Mouse (Mus musculus) Patski (cell line): ENCODE results near the gene Rps11. TPM values are rescaled to one million over a fixed set of nuclear protein-coding genes. Genes with fewer than 3 reads are reported as not detected.

Experiments used
- ATAC-seq: fragments of 100-300 bp; one replicate; pipeline ENCODE4 v1.8.0; 2021
- CTCF ChIA-PET: fragments of 350-600 bp; sonication (Branson Sonifier 250); formaldehyde crosslinking; loops from one replicate; lab custom pipeline; 2022; ENCODE audit warnings: inconsistent platforms; lab: Charles Lee
- POLR2A ChIA-PET: fragments of 350-600 bp; sonication (Branson Sonifier 250); formaldehyde crosslinking; loops from one replicate; lab custom pipeline; 2022; ENCODE audit warnings: antibody characterized with exemption, inconsistent platforms; lab: Charles Lee
- DNase-seq: peaks from one replicate; pipeline ENCODE4 v3.0.0-alpha.2; 2011; ENCODE audit warnings: low read depth, low spot score
- H3K27me3 ChIP-seq: fragments of 371-371 bp; one replicate; pipeline ENCODE4 v1.5.1; 2021
- CTCF ChIP-seq: fragments of 100-300 bp; IDR thresholded peaks from one replicate; pipeline ENCODE4 v1.5.1; 2021
- in situ Hi-C: fragments of 300-500 bp; cut with MboI; formaldehyde crosslinking; loops from 3 replicates; pipeline ENCODE4 v1.11.1; 2018; ENCODE audit warnings: low pct_unique_long_range_greater_than_20kb, mixed read lengths
- polyA plus RNA-seq: library from polyadenylated mRNA; unstranded; gene quantifications from one replicate; pipeline ENCODE4 v1.2.3, GENCODE M21; 2021

Rps11 gene
- polyA plus RNA-seq, 1 experiment from 2014 or later: 920 TPM

DNA sequence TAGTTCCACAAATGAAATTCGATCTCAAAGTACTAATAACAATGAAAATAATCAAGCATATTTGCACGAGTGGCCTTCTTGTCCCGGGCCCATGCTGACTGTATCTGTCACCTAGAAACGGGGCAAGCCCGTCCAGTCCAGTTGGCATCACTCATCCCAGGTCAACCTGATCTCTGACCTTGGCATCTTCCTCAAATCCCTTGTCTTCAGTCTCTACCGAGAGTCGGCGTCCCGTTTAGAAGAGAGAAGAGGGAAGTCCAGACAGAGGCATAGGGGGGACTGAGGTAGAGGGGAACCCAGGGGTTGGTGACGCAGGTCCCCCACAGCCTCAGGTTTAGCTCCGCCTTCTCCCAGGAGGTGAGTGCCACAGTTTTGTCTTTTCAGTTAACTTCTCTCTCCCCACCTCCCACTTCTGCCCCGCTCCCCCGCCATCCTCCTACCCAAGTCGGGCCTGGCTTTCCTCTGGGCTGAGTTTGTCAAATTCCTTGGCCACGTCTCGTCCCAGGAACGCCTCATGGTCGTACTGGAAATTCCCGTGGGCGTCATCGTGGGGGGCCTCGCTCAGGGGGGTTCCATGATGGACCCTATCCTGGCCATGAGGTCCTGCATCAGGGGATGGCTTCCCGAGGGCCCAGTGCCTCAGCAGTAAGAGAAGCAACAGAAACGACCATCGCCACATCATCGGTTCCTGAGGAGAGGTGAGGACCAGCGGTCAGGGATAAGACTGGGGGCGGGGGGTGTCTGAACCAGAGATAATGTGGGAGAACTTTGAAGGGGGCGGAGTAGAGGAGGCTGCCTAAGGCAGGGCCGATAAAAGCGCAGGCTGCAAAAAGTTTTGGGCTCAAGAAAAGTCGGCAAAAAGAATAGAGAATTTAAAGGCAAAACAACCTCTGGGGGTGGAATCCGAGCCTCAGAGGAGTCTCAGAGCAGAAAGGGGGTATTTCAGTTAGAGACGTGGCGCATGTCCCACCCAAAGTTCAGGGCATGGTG lies 32.9 kb downstream of the Rps11 start:
- no peaks in the 10 kb centered on the region for H3K27me3 ChIP-seq
- ChIA-PET POLR2A (no interaction called here), CTCF (interaction anchor here (1.2 kb wide), 1 partner anchor 23 kb away, joined by 5 read pairs; no protein-coding TSS in a partner anchor)
- ATAC-seq (no peak), DNase-seq (no peak)
- in situ Hi-C loops: no loop called here
- TF ChIP-seq CTCF: no peak

DNA sequence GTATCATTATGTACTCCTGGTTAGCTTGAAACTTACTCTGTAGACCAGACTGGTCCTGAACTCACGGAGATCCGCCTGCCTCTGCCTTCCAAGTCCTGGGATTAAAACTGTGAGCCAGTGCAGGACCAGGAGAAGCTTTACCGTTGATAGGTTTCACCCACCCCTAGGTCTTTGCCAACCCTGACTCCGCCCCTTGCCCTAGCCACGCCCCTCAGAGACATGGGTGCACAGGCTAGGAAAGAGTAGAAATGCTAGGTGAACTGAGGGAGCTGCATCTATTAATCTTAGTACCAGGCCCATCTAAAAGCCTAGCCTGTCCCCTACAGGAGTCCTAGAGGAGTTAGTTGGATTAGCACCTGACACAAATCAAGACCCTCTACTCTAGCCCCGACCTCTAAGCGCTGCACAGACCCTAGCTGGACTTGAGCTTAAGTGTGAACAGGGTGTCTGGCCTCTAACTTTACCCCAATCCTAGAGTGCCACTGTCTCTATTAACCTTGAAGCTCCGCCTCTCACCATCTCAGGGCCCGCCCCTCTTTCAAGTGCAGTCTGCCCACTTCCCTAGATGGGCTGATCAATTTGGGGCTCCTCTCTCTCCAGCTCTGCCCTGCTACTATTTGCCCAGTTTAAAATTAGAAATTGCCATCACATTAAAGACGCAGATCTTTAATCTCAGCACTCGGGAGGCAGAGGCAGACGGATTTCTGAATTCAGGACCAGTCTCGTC lies 33.8 kb downstream of the Rps11 start:
- ChIA-PET CTCF (no interaction called here), POLR2A (no interaction called here)
- TF ChIP-seq CTCF: no peak
- in situ Hi-C loops: no loop called here
- ATAC-seq (no peak), DNase-seq (no peak)
- no peaks in the 10 kb centered on the region for H3K27me3 ChIP-seq

DNA sequence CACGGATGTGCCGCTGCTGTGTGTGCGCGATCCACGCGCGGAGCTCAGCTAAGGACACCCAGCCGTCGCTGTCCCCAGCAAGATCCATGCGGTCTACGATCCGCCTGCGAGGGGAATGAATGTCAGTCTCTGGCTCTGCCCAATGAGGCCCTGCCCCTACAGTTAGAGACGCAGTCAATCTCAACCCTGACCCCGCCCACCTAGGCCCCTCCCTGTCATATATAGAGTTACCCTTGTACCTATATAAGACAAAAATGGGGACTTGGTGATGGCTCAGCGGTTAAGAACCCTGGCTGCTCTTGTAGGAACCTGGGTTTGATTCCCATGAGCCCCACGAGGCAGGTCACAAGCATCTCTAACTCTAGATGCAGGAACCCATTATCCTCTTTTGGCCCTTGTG lies 35.6 kb downstream of the Rps11 start:
- ChIA-PET CTCF (no interaction called here), POLR2A (no interaction called here)
- ATAC-seq (no peak), DNase-seq (no peak)
- no peak for TF ChIP-seq CTCF
- no peaks in the 10 kb centered on the region for H3K27me3 ChIP-seq
- in situ Hi-C loops: loop anchor here (5.0 kb wide), 1 partner anchor 34 kb away; the partner anchor contains the start of gene Rps11

DNA sequence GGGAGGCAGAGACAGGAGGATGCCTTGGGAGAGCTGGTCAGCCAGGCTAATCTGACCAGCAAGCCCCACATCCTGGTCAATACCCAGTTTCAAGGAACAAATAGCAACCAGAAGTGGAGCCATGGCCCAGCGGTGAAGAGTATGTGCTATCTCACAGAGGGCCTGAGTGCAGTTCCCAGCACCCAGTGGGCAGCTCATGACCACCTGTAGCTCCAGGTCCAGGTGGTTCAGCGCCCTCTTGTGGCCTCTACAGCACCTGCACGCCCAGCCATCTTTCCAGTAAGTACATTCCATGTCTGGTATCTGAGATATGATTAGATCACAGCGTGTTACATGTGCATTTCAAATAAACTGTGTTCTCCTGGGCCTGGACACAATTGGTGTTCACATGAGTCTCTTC lies 38.2 kb downstream of the Rps11 start:
- DNase-seq (no peak), ATAC-seq (no peak)
- in situ Hi-C loops: loop anchor here (5.0 kb wide), 1 partner anchor 36 kb away; the partner anchor contains the start of gene Rps11
- POLR2A ChIA-PET: no interaction called here
- no peaks in the 10 kb centered on the region for H3K27me3 ChIP-seq
- TF ChIP-seq CTCF: no peak
- CTCF ChIA-PET: no interaction called here

DNA sequence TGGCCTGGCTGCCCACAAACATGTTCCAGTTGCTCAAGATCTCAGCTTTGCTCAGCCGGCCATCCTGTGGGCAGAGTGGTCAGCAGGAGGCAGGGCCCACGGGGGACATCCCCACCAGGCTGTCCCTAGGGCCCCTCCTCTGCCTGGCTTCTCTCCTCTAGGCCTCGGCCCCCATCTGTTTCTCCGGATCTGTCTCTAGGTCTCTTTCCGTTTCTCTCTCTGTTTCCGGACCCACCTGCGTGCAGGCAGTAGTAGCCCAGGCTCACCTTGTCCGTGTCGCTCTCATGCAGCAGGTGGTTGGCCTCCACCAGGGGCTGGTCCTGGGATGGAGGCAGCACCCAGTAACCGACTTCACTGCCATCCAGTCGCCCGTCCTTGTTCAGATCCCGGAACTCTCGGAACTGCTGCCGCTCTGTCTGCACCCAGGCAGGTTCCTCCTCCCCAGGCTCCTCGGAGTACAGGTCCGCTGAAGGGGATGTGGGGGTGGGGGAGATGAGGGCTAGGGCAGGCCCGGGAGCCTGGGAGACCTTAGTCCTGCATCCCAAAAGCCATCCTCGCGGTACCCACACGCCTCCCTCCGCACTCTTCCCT lies 40.8 kb downstream of the Rps11 start:
- no peak for TF ChIP-seq CTCF
- ChIA-PET CTCF (interaction anchor here (1.3 kb wide), 1 partner anchor 14 kb away, joined by 3 read pairs; no protein-coding TSS in a partner anchor), POLR2A (no interaction called here)
- DNase-seq (no peak), ATAC-seq (no peak)
- in situ Hi-C loops: no loop called here
- H3K27me3 ChIP-seq: no peaks in the 10 kb centered on the region

DNA sequence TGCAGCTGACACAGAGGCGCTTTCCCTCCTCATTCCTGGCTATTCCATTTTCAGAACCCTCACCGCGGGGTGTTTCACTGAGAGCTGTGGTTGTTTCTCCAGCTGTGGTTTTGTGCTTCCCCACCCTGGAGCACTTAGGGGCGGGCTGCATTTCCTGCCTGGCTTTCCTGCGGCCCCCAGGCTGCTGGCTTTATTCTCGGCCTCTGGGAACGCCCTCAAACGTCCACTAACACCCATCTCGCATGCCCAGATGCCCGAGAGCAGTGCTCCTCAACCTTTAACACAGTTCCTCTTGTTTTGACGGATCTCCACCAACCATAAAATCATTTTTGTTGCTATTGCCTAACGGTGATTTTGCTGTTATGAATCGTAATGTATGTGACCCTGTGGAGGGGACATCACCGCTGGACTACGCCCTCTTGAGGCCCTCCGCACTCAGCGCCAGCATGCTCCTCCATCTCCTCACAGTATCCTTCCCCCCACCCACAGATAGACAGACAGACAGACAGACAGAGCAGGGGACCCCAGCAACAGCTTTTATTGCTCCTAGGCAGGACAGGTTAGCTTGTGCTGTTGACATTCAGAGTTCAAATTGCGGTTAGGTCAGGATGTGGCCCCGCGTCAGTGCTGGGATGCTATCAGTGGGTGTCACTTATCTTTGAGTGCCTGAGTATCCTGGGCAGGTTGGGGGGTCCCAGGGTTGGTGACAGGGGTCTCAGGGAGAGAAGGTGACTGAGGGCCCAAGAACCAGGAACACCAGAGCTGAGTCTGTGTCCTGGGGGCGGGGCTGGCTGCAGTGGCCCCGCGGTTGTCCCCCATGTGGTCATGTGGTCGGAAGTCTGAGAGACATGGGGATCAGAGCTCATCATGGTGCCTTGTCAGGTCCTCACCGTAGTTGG lies 41.6 kb downstream of the Rps11 start:
- POLR2A ChIA-PET: no interaction called here
- in situ Hi-C loops: no loop called here

DNA sequence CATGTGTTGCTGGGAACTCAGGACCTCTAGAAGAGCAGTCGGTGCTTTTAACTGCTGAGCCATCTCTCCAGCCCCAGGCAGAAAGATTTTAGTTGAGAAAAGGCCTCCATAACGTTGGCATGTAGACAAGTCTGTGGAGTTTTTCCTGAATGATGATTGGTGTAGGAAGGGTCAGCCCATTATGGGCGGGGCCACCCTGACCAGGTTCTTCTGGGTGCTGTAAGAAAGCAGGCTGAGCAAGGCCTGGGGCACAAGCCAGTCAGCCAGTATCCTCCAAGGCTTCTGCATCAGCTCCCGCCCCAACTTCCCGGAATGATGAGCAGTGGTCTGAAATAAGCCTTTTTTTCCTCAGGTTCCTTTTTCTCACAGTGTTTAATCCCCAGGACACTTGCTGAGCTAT lies 43.2 kb downstream of the Rps11 start:
- no peaks in the 10 kb centered on the region for H3K27me3 ChIP-seq
- CTCF ChIA-PET: interaction anchor here (1.1 to 1.7 kb wide), 3 partner anchors 8 to 95 kb away, joined by 4 to 7 read pairs (median 4); partner anchors contain the start of gene Prmt1
- in situ Hi-C loops: no loop called here
- POLR2A ChIA-PET: no interaction called here
- no peak for TF ChIP-seq CTCF
- no peak for DNase-seq
- ATAC-seq: no peak

More for the DNA sequence above, 41.6 kb downstream of the Rps11 start:
- ATAC-seq: no peak
- TF ChIP-seq CTCF: no peak
- DNase-seq: no peak
- no peaks in the 10 kb centered on the region for H3K27me3 ChIP-seq
- CTCF ChIA-PET: interaction anchor here (1.3 kb wide), 1 partner anchor 15 kb away, joined by 3 read pairs; no protein-coding TSS in a partner anchor

DNA sequence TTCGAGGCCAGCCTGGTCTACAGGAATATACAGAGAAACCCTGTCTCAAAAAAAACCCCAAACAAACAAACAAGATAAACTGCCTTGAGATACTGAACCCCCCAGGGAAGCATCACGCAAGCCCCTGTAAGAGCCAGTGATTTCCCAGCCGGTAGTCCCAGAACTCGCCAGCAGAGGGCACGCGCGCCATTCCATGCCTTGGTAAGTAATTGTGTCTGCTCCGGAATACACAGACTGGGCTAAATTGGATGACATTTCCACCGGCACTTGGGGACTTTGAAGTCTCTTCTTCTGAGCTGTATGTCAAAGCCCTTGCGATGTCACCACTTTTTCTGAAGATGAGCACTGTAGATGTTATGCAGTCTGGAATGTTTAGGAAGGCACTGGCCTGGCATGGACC lies 44.4 kb downstream of the Rps11 start:
- CTCF ChIA-PET: interaction anchor here (0.9 to 2.1 kb wide), 5 partner anchors 10 to 94 kb away, joined by 3 to 7 read pairs (median 4); partner anchors contain the start of gene Prmt1
- ATAC-seq: no peak
- TF ChIP-seq CTCF: no peak
- no peaks in the 10 kb centered on the region for H3K27me3 ChIP-seq
- in situ Hi-C loops: no loop called here
- DNase-seq: no peak
- POLR2A ChIA-PET: no interaction called here

DNA sequence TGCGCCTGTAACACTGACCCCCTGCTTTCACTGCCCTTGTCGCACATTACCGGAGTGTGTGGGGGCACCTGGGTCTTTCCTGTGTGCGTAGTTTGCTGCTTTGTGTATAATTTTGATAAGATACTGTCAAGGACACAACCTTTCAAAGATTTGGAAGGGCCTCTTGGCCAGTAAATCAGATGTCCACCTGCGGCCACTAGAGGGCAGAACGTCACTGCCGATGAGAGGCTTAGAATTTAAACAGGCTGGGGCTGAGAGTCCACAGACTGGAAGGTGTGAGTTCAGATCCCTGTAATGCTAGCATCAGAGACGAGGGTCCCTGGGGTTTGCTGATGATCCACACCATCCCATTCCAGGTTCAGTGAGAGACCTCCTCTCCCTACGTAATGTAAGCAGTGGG lies 45.7 kb downstream of the Rps11 start:
- CTCF ChIA-PET: interaction anchor here (2.1 kb wide), 1 partner anchor 10 kb away, joined by 6 read pairs; no protein-coding TSS in a partner anchor
- no peaks in the 10 kb centered on the region for H3K27me3 ChIP-seq
- DNase-seq (no peak), ATAC-seq (no peak)
- in situ Hi-C loops: no loop called here
- POLR2A ChIA-PET: no interaction called here
- TF ChIP-seq CTCF: no peak
